Mouse (Mus musculus) testis, adult 2 months (tissue): ENCODE data around the gene Mrpl42. TPM values are rescaled to one million over a fixed set of nuclear protein-coding genes. Genes with fewer than 3 reads are reported as not detected.
A peak's percentile ranks its signal among the peaks of the same experiment; 100 is the strongest.

Experiments used
- H3K27ac ChIP-seq: fragments of 200-500 bp; 2 replicates; pipeline ENCODE4 v1.5.1; 2012; ENCODE audit warnings: low read depth, low read length; ENCODE audit not compliant: control insufficient read depth, insufficient read depth
- H3K27me3 ChIP-seq: fragments of 200-500 bp; 2 replicates; pipeline ENCODE4 v1.6.1; 2012; ENCODE audit warnings: mild to moderate bottlenecking, low read length, moderate library complexity; ENCODE audit not compliant: control insufficient read depth, insufficient read depth
- H3K36me3 ChIP-seq: fragments of 200-500 bp; 2 replicates; pipeline ENCODE4 v1.6.1; 2012; ENCODE audit warnings: mild to moderate bottlenecking, low read length; ENCODE audit not compliant: control insufficient read depth, insufficient read depth
- H3K4me1 ChIP-seq: fragments of 200-500 bp; 2 replicates; pipeline ENCODE4 v1.6.1; 2012; ENCODE audit warnings: low read length; ENCODE audit not compliant: control insufficient read depth, insufficient read depth
- H3K4me3 ChIP-seq: fragments of 200-500 bp; 2 replicates; pipeline ENCODE4 v1.5.1; 2012; ENCODE audit warnings: low read depth, mild to moderate bottlenecking, low read length, moderate library complexity, mixed read lengths; ENCODE audit not compliant: control insufficient read depth
- CTCF ChIP-seq: fragments of 200-500 bp; IDR thresholded peaks from 2 replicates; pipeline ENCODE4 v1.5.1; 2012; ENCODE audit warnings: low read depth, mild to moderate bottlenecking, inconsistent platforms, low read length, moderate library complexity; ENCODE audit not compliant: control insufficient read depth, insufficient read depth, insufficient replicate concordance
- POLR2A ChIP-seq: fragments of 200-500 bp; IDR thresholded peaks from 2 replicates; pipeline ENCODE4 v1.6.1; 2012; ENCODE audit warnings: low read depth, mild to moderate bottlenecking, inconsistent platforms, low read length, moderate library complexity; ENCODE audit not compliant: control insufficient read depth
- polyA plus RNA-seq: library from polyadenylated mRNA; depleted of rRNA; stranded (reverse); fragments of >200 nt; gene quantifications from 2 replicates; pipeline ENCODE4 v1.2.3, GENCODE M21; 2012

The Mrpl42 gene
- polyA plus RNA-seq, 1 experiment: 64.5 TPM

DNA sequence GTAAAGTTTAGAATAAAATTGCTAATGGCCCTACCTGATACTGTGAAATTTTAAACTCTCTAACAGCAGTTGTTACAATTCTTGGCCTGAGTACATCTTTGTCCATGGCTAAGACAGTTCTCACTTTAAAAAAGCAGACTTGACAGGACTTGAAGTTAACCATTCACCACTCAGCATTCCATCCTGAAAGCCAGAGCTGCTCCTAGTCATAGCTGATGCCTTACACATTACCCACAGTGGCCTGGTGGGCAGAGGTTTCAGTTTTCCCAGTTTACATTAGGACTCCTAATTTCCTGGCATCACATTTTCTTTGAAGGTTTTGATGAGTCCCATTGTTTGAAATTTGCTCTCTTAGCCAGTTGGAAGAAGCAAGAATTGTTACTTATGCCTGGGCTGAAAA lies 42.3 kb upstream of the Mrpl42 start:
- Histone ChIP-seq H3K36me3 (no peaks in the 10 kb centered on the region), H3K4me1 (peaks cover 2% of the 10 kb centered on the region; the same call in 1 of the 2 replicates), H3K27me3 (no peaks in the 10 kb centered on the region), H3K4me3 (no peak overlapping the region), H3K27ac (no peak overlapping the region)
- TF ChIP-seq POLR2A: no peak
- TF ChIP-seq CTCF: no peak

- Histone ChIP-seq H3K36me3 (no peaks in the 10 kb centered on the region), H3K4me1 (peaks cover 2% of the 10 kb centered on the region; the same call in 1 of the 2 replicates), H3K27me3 (no peaks in the 10 kb centered on the region), H3K27ac (no peak overlapping the region), H3K4me3 (no peak overlapping the region)
- no peak for TF ChIP-seq CTCF
- TF ChIP-seq POLR2A: no peak
Measured at GRCm38 (mm10) chr10:95543377-95543776, 41.6 kb upstream of the Mrpl42 start.

- no peaks in the 10 kb centered on the region for H3K36me3 ChIP-seq
- H3K27me3 ChIP-seq: no peaks in the 10 kb centered on the region
- H3K27ac ChIP-seq: no peak overlapping the region
- TF ChIP-seq POLR2A (no peak), CTCF (no peak)
- no peak overlapping the region for H3K4me3 ChIP-seq
- H3K4me1 ChIP-seq: peaks cover 2% of the 10 kb centered on the region; the same call in 1 of the 2 replicates
Measured at GRCm38 (mm10) chr10:95542916-95543315, 41.2 kb upstream of the Mrpl42 start.

DNA sequence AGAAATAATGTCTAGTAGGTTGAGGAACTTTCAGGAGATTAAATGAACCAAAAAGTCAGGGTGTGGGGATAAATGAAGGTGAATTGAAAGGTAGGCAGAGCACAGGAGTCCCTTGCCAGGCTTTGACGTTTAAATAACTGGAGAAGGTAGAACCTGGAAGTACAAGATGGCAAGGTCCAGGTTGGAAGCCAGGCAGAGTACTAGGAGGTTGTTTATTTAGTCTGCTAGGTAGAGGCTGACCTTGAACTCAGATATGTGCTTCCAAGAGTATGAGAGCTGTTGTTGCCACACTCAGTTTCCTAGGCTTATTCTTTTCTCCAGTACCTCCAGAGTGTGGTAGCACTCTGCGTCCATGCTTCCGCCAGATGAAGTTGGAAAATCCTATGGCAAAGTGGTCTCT lies 38.1 kb upstream of the Mrpl42 start:
- Histone ChIP-seq H3K27me3 (no peaks in the 10 kb centered on the region), H3K4me3 (no peak overlapping the region), H3K4me1 (peaks cover 2% of the 10 kb centered on the region; the same call in 1 of the 2 replicates), H3K36me3 (no peaks in the 10 kb centered on the region), H3K27ac (no peak overlapping the region)
- TF ChIP-seq POLR2A (no peak), CTCF (no peak)

GRCm38 (mm10) chr10:95539260-95539659 lies 37.5 kb upstream of the Mrpl42 start:
- H3K36me3 ChIP-seq: no peaks in the 10 kb centered on the region
- H3K4me3 ChIP-seq: no peak overlapping the region
- peaks cover 2% of the 10 kb centered on the region; the same call in 1 of the 2 replicates for H3K4me1 ChIP-seq
- TF ChIP-seq POLR2A: no peak
- H3K27me3 ChIP-seq: no peaks in the 10 kb centered on the region
- no peak overlapping the region for H3K27ac ChIP-seq

DNA sequence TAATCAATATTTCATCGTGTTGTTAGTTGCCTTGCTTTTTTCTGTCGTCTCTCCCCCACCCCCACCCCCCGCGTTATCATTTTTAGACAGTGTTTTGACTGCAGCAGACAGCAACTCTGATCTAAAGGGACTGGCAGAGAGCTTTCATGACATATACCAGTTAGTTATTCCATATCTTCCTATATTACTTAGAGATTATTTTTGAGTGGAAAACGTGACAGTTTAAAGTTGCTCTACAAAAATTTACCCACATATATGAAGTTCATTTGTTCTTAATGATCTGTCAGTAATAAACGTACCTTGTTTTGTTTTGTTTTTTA lies 34.4 kb upstream of the Mrpl42 start:
- H3K4me1 ChIP-seq: peaks cover 2% of the 10 kb centered on the region; the same call in 1 of the 2 replicates
- no peak for TF ChIP-seq POLR2A
- no peak for TF ChIP-seq CTCF
- no peak overlapping the region for H3K4me3 ChIP-seq
- no peaks in the 10 kb centered on the region for H3K36me3 ChIP-seq
- no peak overlapping the region for H3K27ac ChIP-seq
- no peaks in the 10 kb centered on the region for H3K27me3 ChIP-seq

DNA sequence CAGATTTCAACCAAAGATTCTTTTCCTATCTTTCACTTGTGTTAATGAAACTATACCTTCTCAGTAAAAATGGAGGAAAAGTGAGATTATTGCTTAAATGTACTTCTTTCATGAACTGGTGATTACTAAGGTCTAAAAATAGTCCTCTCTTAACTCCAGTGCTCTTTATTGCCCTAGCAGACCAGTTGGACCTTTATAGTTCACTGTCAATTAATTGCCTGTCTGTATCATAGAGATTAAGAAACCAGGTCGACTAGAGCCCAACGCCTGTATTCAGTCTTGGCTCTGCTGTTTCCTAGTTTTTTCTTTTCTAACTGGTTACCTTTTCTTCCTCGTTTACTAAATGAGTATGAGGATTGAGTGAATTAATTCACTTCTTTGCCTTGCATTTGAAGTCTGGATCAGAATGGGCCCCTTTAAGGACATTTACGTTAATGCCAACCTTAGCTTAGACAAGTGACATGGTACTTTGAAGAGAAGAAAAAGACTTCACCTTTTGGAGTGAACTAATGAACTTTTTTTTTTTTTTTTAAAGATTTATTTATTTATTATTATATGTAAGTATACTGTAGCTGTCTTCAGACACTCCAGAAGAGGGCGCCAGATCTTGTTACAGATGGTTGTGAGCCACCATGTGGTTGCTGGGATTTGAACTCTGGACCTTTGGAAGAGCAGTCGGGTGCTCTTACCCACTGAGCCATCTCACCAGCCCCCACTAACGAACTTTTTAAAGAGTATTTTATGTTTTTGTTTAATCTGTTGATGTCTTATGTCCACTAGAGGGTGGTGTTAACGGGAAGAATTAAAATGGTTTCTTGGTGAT lies 33.9 kb upstream of the Mrpl42 start:
- no peaks in the 10 kb centered on the region for H3K36me3 ChIP-seq
- H3K27ac ChIP-seq: no peak overlapping the region
- H3K4me1 ChIP-seq: peaks cover 2% of the 10 kb centered on the region; the same call in 1 of the 2 replicates
- H3K27me3 ChIP-seq: no peaks in the 10 kb centered on the region
- no peak for TF ChIP-seq POLR2A
- no peak for TF ChIP-seq CTCF
- H3K4me3 ChIP-seq: no peak overlapping the region

GRCm38 (mm10) chr10:95533382-95533781 lies 31.6 kb upstream of the Mrpl42 start:
- peak overlapping the region; percentile 13; the same call in 1 of the 2 replicates for H3K27ac ChIP-seq
- no peaks in the 10 kb centered on the region for H3K27me3 ChIP-seq
- no peaks in the 10 kb centered on the region for H3K4me1 ChIP-seq
- H3K4me3 ChIP-seq: no peak overlapping the region
- TF ChIP-seq CTCF (no peak), POLR2A (no peak)
- no peaks in the 10 kb centered on the region for H3K36me3 ChIP-seq
